Mouse (Mus musculus) brown adipose tissue, adult 24 weeks (tissue): Measurements from ENCODE around the gene Pdia5. TPM values are rescaled to one million over a fixed set of nuclear protein-coding genes. Genes with fewer than 3 reads are reported as not detected.

Source experiments
- H3K27ac ChIP-seq: fragments of 200-500 bp; replicated peaks from 2 replicates; pipeline ENCODE4 v1.5.1; 2012; ENCODE audit warnings: low read depth, mild to moderate bottlenecking, low read length
- H3K4me1 ChIP-seq: fragments of 200-500 bp; 2 replicates; pipeline ENCODE4 v1.6.1; 2012; ENCODE audit warnings: low read length, mixed read lengths; ENCODE audit not compliant: control insufficient read depth, insufficient read depth, insufficient read length
- H3K4me3 ChIP-seq: fragments of 200-500 bp; 2 replicates; pipeline ENCODE4 v1.5.1; 2012; ENCODE audit warnings: low read depth, mild to moderate bottlenecking, low read length, moderate library complexity; ENCODE audit not compliant: insufficient read depth
- polyA plus RNA-seq: library from polyadenylated mRNA; stranded (reverse); fragments of >200 nt; gene quantifications from 2 replicates; pipeline ENCODE4 v1.2.4, GENCODE M21; 2012; ENCODE audit not compliant: missing spikeins, insufficient read depth, insufficient read length

Pdia5 gene
- polyA plus RNA-seq, 1 experiment: 8.2 TPM

GRCm38 (mm10) chr16:35364063-35364428 lies 126.6 kb downstream of the Pdia5 start:
- no peak overlapping the region for H3K27ac ChIP-seq
- peak overlapping the region; percentile 93 for H3K4me3 ChIP-seq

GRCm38 (mm10) chr16:35363150-35364062 lies 127.3 kb downstream of the Pdia5 start, which contains the start of gene Sec22a:
Sec22a (minus strand) TSS chr16:35363918.
- Histone ChIP-seq H3K27ac (peak within 1 kb of the TSS; percentile 57; the same call in 1 of the 2 replicates), H3K4me3 (peak within 1 kb of the TSS; percentile 93)

More at GRCm38 (mm10) chr16:35364063-35364428, 126.6 kb downstream of the Pdia5 start:
- no peaks in the 10 kb centered on the region for H3K4me1 ChIP-seq

GRCm38 (mm10) chr16:35362221-35362620 lies 128.5 kb downstream of the Pdia5 start:
- Histone ChIP-seq H3K27ac (no peak overlapping the region), H3K4me3 (no peak overlapping the region), H3K4me1 (peaks cover 4% of the 10 kb centered on the region; the same call in 1 of the 2 replicates)

More at GRCm38 (mm10) chr16:35363150-35364062, 127.3 kb downstream of the Pdia5 start, which contains the start of gene Sec22a:
- H3K4me1 ChIP-seq: no peaks in the 10 kb centered on the region

- Histone ChIP-seq H3K4me1 (peaks cover 4% of the 10 kb centered on the region; the same call in 1 of the 2 replicates), H3K4me3 (no peak overlapping the region), H3K27ac (no peak overlapping the region)
Observed at GRCm38 (mm10) chr16:35360593-35360992, 130.1 kb downstream of the Pdia5 start.

GRCm38 (mm10) chr16:35357449-35357848 lies 133.2 kb downstream of the Pdia5 start:
- H3K27ac ChIP-seq: no peak overlapping the region
- no peak overlapping the region for H3K4me3 ChIP-seq
- H3K4me1 ChIP-seq: peaks cover 4% of the 10 kb centered on the region; the same call in 1 of the 2 replicates

Other genes with a start within 250 kb of the Pdia5 start
- gene Sec22a, start 127.0 kb downstream of the Pdia5 start, polyA plus RNA-seq: 26.0 and 26.9 TPM in 2 replicates
- gene Sema5b, start 50.3 kb upstream of the Pdia5 start, polyA plus RNA-seq: not detected in 2 replicates